In the genomic region with DNA sequence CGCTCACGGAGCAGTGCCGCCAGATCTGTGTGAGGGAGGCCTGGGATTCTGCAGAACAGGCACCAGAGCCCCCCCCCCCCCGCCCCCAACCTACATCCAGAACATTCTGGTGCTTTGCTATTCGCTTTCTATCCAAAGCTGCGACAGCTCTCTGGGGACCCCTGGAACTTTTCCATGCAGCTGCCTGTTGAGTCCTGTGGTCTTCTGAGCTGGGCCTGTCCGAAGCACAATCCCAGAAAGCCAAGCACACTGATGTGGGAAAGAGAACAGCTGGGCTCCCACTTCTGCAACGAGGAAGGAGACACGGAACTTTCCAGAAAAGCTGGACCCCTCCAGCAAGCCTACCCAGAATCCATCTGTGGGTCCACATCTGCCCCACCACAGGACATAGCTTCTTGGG, we compare ENCODE assay signal across 22 mouse cellular contexts. TPM values are rescaled to one million over a fixed set of nuclear protein-coding genes. Genes with fewer than 3 reads are reported as not detected.
DNase-seq lines count a peak whose midpoint lies in the region; TF ChIP-seq lines count a peak whose summit lies in the region.
"Had no signal": no experiment of that assay in that cellular context is flagged by ENCODE, and none has a peak within 500 bp of the region (broad histone marks: within the 10 kb centered on the region; RNA-seq: fewer than 3 reads in every experiment).

No protein-coding gene starts in this region.

- WGBS in heart, embryonic 10.5 days: 73% methylated on average over 9 of the region's 9 CpGs

- no peak overlapping the region for H3K4me3 ChIP-seq in heart, embryonic 10.5 days
- no peak overlapping the region for H3K4me3 ChIP-seq in gastrocnemius, adult 2 months
- H3K4me3 ChIP-seq: heart, embryonic 15.5 days; hindbrain, embryonic 13.5 days had no signal

- TF ChIP-seq CTCF in gastrocnemius, adult 2 months (IDR thresholded peaks at IDR 0.05): no peak

- no peaks in the 10 kb centered on the region for H3K4me1 ChIP-seq in heart, embryonic 10.5 days
- H3K4me1 ChIP-seq: heart, embryonic 15.5 days; hindbrain, embryonic 13.5 days had no signal

- DNase-seq in heart, postnatal 10 days: peak; percentile 18 to 38
- no peak for DNase-seq in heart, embryonic 10.5 days (ENCODE audit: low spot score)
- DNase-seq in kidney, postnatal 4 days: peak; percentile 10 to 37
- no peak for DNase-seq in kidney, adult 18-20 months
- DNase-seq in gastrocnemius, adult 2 months: peak; percentile 48
- peak; percentile 22 for DNase-seq in gastrocnemius, postnatal 25 days
- DNase-seq in liver: no peak
- DNase-seq: adrenal gland, adult 2 months; adrenal gland, postnatal 25 days; cerebellum, adult 18-20 months; cerebellum, adult 9-11 months; kidney, adult 11 months had no signal

- H3K36me3 ChIP-seq in heart, embryonic 10.5 days: no peaks in the 10 kb centered on the region
- H3K36me3 ChIP-seq: heart, embryonic 15.5 days; hindbrain, embryonic 13.5 days had no signal

- intact Hi-C loops in heart, postnatal 10 days (cut with DNase I): no loop called here
- intact Hi-C loops in gastrocnemius, adult 2 months (cut with DNase I): no loop called here

- H3K9me3 ChIP-seq in heart, embryonic 10.5 days: no peaks in the 10 kb centered on the region
- H3K9me3 ChIP-seq: heart, embryonic 15.5 days; hindbrain, embryonic 13.5 days had no signal

- no peaks in the 10 kb centered on the region for H3K27me3 ChIP-seq in heart, embryonic 10.5 days (ENCODE audit: insufficient read depth, poor library complexity, severe bottlenecking)
- H3K27me3 ChIP-seq: heart, embryonic 15.5 days; hindbrain, embryonic 13.5 days had no signal

- no peak overlapping the region for H3K27ac ChIP-seq in heart, embryonic 10.5 days
- H3K27ac ChIP-seq in gastrocnemius, adult 2 months: no peak overlapping the region; the same call in 1 of the 2 replicates
- H3K27ac ChIP-seq: heart, embryonic 15.5 days; hindbrain, embryonic 13.5 days; hindbrain, postnatal 0 days had no signal

RNA-seq across cellular contexts. Expression of gene Zfp131, which starts 19.3 kb away (rescaled TPM):
- 10 to 100 TPM; 26.1 to 26.5 TPM for total RNA-seq in heart, postnatal 10 days (2021)
- 23.5 and 29.8 TPM in 2 replicates for polyA plus RNA-seq in heart, embryonic 10.5 days (2016; fragmentation: Nextera tagmentation; extraction: Ambion mirVana)
- 10 to 100 TPM; 22.2 to 24.1 TPM for total RNA-seq in gastrocnemius, adult 2 months (2021)
- total RNA-seq in gastrocnemius, postnatal 25 days (2021): 10 to 100 TPM; 17.4 to 18.4 TPM

RNA-seq across cellular contexts. Expression of gene AF067063, which starts 20.0 kb away (rescaled TPM):
- total RNA-seq in heart, postnatal 10 days (2021): not detected
- polyA plus RNA-seq in heart, embryonic 10.5 days (2016; fragmentation: Nextera tagmentation; extraction: Ambion mirVana): not detected in 2 replicates
- not detected for total RNA-seq in gastrocnemius, adult 2 months (2021)
- total RNA-seq in gastrocnemius, postnatal 25 days (2021): not detected
- total RNA-seq: adrenal gland, adult 2 months; adrenal gland, postnatal 25 days; hematopoietic stem cell, adult 5-6 weeks had no signal
- polyA plus RNA-seq: adrenal gland, adult 2 months; embryonic facial prominence, embryonic 11.5 days; forebrain, embryonic 11.5 days; forebrain, embryonic 16.5 days; frontal cortex, adult 2 months; gonadal fat pad, adult 2 months; heart, embryonic 15.5 days; hindbrain, embryonic 13.5 days; hindbrain, postnatal 0 days; intestine, embryonic 14.5 days had no signal

RNA-seq across cellular contexts. Expression of gene D13Ertd608e, which starts 25.8 kb away (rescaled TPM):
- total RNA-seq in heart, postnatal 10 days (2021): not detected
- polyA plus RNA-seq in heart, embryonic 10.5 days (2016; fragmentation: Nextera tagmentation; extraction: Ambion mirVana): not detected in 2 replicates
- total RNA-seq in gastrocnemius, adult 2 months (2021): not detected
- not detected for total RNA-seq in gastrocnemius, postnatal 25 days (2021)
- total RNA-seq: adrenal gland, adult 2 months; adrenal gland, postnatal 25 days; hematopoietic stem cell, adult 5-6 weeks; hindbrain, postnatal 0 days had no signal
- polyA plus RNA-seq: adrenal gland, adult 2 months; embryonic facial prominence, embryonic 11.5 days; forebrain, embryonic 11.5 days; forebrain, embryonic 16.5 days; frontal cortex, adult 2 months; gonadal fat pad, adult 2 months; heart, embryonic 15.5 days; hindbrain, embryonic 13.5 days; hindbrain, postnatal 0 days; intestine, embryonic 14.5 days had no signal

RNA-seq across cellular contexts. Expression of gene Nim1k, which starts 54.3 kb away (rescaled TPM):
- 1 to 10 TPM in 1 of 2 experiments, under 1 TPM in 1; 0.86 to 1.2 TPM for total RNA-seq in heart, postnatal 10 days (2021)
- 0.43 and 0.57 TPM in 2 replicates for polyA plus RNA-seq in heart, embryonic 10.5 days (2016; fragmentation: Nextera tagmentation; extraction: Ambion mirVana)
- 1 to 10 TPM in 1 of 2 experiments, under 1 TPM in 1; 0.82 to 1.6 TPM for total RNA-seq in gastrocnemius, adult 2 months (2021)
- 1 to 10 TPM; 1.1 to 1.3 TPM for total RNA-seq in gastrocnemius, postnatal 25 days (2021)

Comparison
In these comparisons a context has a peak if more than half of its experiments do, and no peak if none do; other contexts are left out.
1. DNase-seq: peak in heart, postnatal 10 days (2 of 2), kidney, postnatal 4 days (2 of 2), gastrocnemius, adult 2 months (single experiment) and gastrocnemius, postnatal 25 days (single experiment); none in heart, embryonic 10.5 days (single experiment), kidney, adult 18-20 months (single experiment) and liver (single experiment).